Mouse (Mus musculus) stomach, embryonic 14.5 days (tissue): ENCODE results near the gene Efhd1. TPM values are rescaled to one million over a fixed set of nuclear protein-coding genes. Genes with fewer than 3 reads are reported as not detected.

Source experiments
- ATAC-seq: fragments of 200-750 bp; cut with Nextera tagmentation; 2 replicates; pipeline ENCODE4 v1.8.0; 2017; ENCODE audit warnings: low read depth, moderate TSS enrichment; ENCODE audit not compliant: insufficient number of reproducible peaks, insufficient read depth, low FRiP score
- H3K27ac ChIP-seq: fragments of 300-500 bp; sonication (generic); 2 replicates; pipeline ENCODE4 v1.5.1; 2014; ENCODE audit warnings: mild to moderate bottlenecking, low read length, moderate library complexity, mixed read lengths
- H3K27me3 ChIP-seq: fragments of 300-500 bp; sonication (generic); 2 replicates; pipeline ENCODE4 v1.6.1; 2014; ENCODE audit warnings: low read length, control low read depth, mixed read lengths; ENCODE audit not compliant: control insufficient read depth, insufficient read depth
- H3K36me3 ChIP-seq: fragments of 300-500 bp; sonication (generic); 2 replicates; pipeline ENCODE4 v1.6.1; 2014; ENCODE audit warnings: mild to moderate bottlenecking, control low read depth, low read length, moderate library complexity, mixed read lengths; ENCODE audit not compliant: control insufficient read depth, insufficient read depth
- H3K4me1 ChIP-seq: fragments of 300-500 bp; sonication (generic); 2 replicates; pipeline ENCODE4 v1.6.1; 2014; ENCODE audit warnings: low read length, control low read depth, mixed read lengths; ENCODE audit not compliant: control insufficient read depth, insufficient read depth
- H3K4me2 ChIP-seq: fragments of 300-500 bp; sonication (generic); replicated peaks from 2 replicates; pipeline ENCODE4 v1.6.1; 2014; ENCODE audit warnings: low read depth, low read length, control low read depth
- H3K4me3 ChIP-seq: fragments of 300-500 bp; sonication (generic); 2 replicates; pipeline ENCODE4 v1.5.1; 2014; ENCODE audit warnings: low read depth, low read length, control low read depth
- H3K9ac ChIP-seq: fragments of 300-500 bp; sonication (generic); replicated peaks from 2 replicates; pipeline ENCODE4 v1.6.1; 2014; ENCODE audit warnings: low read depth, mild to moderate bottlenecking, control low read depth, low read length, moderate library complexity, mixed read lengths
- H3K9me3 ChIP-seq: fragments of 300-500 bp; sonication (generic); 2 replicates; pipeline ENCODE4 v1.6.1; 2016; ENCODE audit warnings: low read depth, low read length, control low read depth; ENCODE audit not compliant: control insufficient read depth
- WGBS: fragments of 180-500 bp; shearing (Covaris S2); extraction: QIAGEN DNeasy Blood & Tissue Kit; methylation state at CpG from one replicate; pipeline ENCODE4 v1.1.7; 2014; 5-methylcytosine and 5-hydroxymethylcytosine counted together
- polyA plus RNA-seq: library from polyadenylated mRNA; unstranded; fragments of >200 nt; fragmentation: Nextera tagmentation; extraction: Ambion mirVana; gene quantifications from 2 replicates; pipeline ENCODE4 v1.2.1, GENCODE M21; 2014

Efhd1 gene
- polyA plus RNA-seq, 1 experiment from 2014 or later = 0.14 TPM

GRCm38 (mm10) chr1:87283410-87283960 is 19.3 kb downstream of the Efhd1 start:
- no peak overlapping the region for H3K4me3 ChIP-seq
- H3K9ac ChIP-seq = no peak overlapping the region
- H3K27me3 ChIP-seq = no peaks in the 10 kb centered on the region
- no peak overlapping the region for H3K4me2 ChIP-seq
- no peaks in the 10 kb centered on the region for H3K36me3 ChIP-seq
- H3K27ac ChIP-seq = no peak overlapping the region
- no peaks in the 10 kb centered on the region for H3K4me1 ChIP-seq
- H3K9me3 ChIP-seq = no peaks in the 10 kb centered on the region
- 73% methylated on average over 10 of the region's 10 CpGs for WGBS
- ATAC-seq = no peak

- H3K27ac ChIP-seq = no peak overlapping the region
- H3K9ac ChIP-seq = no peak overlapping the region
- H3K36me3 ChIP-seq = no peaks in the 10 kb centered on the region
- WGBS = 89% methylated on average over 2 of the region's 2 CpGs
- no peaks in the 10 kb centered on the region for H3K27me3 ChIP-seq
- H3K9me3 ChIP-seq = no peaks in the 10 kb centered on the region
- H3K4me1 ChIP-seq = no peaks in the 10 kb centered on the region
- H3K4me2 ChIP-seq = no peak overlapping the region
- no peak overlapping the region for H3K4me3 ChIP-seq
- ATAC-seq = no peak
Measured at GRCm38 (mm10) chr1:87287105-87287504, 22.9 kb downstream of the Efhd1 start.

- no peak overlapping the region for H3K9ac ChIP-seq
Measured at GRCm38 (mm10) chr1:87291416-87291815, 27.3 kb downstream of the Efhd1 start.

GRCm38 (mm10) chr1:87292420-87293190 is 28.4 kb downstream of the Efhd1 start:
- no peak overlapping the region for H3K4me3 ChIP-seq
- no peaks in the 10 kb centered on the region for H3K4me1 ChIP-seq
- no peak for ATAC-seq
- no peak overlapping the region for H3K4me2 ChIP-seq
- no peaks in the 10 kb centered on the region for H3K27me3 ChIP-seq
- no peaks in the 10 kb centered on the region for H3K36me3 ChIP-seq
- H3K27ac ChIP-seq = no peak overlapping the region
- H3K9ac ChIP-seq = no peak overlapping the region
- no peaks in the 10 kb centered on the region for H3K9me3 ChIP-seq
- 66% methylated on average over 15 of the region's 15 CpGs for WGBS

More at GRCm38 (mm10) chr1:87291416-87291815, 27.3 kb downstream of the Efhd1 start:
- WGBS = 72% methylated on average over 8 of the region's 8 CpGs
- Histone ChIP-seq H3K4me3 (no peak overlapping the region), H3K27me3 (no peaks in the 10 kb centered on the region), H3K9me3 (no peaks in the 10 kb centered on the region), H3K36me3 (no peaks in the 10 kb centered on the region), H3K4me1 (no peaks in the 10 kb centered on the region), H3K4me2 (no peak overlapping the region), H3K27ac (no peak overlapping the region)
- ATAC-seq = no peak

- Histone ChIP-seq H3K36me3 (no peaks in the 10 kb centered on the region), H3K27ac (no peak overlapping the region), H3K27me3 (no peaks in the 10 kb centered on the region), H3K9me3 (no peaks in the 10 kb centered on the region), H3K9ac (no peak overlapping the region), H3K4me3 (no peak overlapping the region), H3K4me1 (no peaks in the 10 kb centered on the region), H3K4me2 (no peak overlapping the region)
- WGBS = 58% methylated on average over 4 of the region's 4 CpGs
- ATAC-seq = no peak
Measured at GRCm38 (mm10) chr1:87294063-87294710, 30.0 kb downstream of the Efhd1 start.

GRCm38 (mm10) chr1:87294951-87295350 is 30.8 kb downstream of the Efhd1 start:
- 48% methylated on average over 4 of the region's 4 CpGs for WGBS
- H3K36me3 ChIP-seq = no peaks in the 10 kb centered on the region
- H3K4me1 ChIP-seq = no peaks in the 10 kb centered on the region
- H3K4me3 ChIP-seq = no peak overlapping the region
- no peaks in the 10 kb centered on the region for H3K9me3 ChIP-seq
- no peak overlapping the region for H3K9ac ChIP-seq
- no peaks in the 10 kb centered on the region for H3K27me3 ChIP-seq
- no peak overlapping the region for H3K27ac ChIP-seq
- H3K4me2 ChIP-seq = no peak overlapping the region
- ATAC-seq = no peak

- no peak overlapping the region for H3K27ac ChIP-seq
- 81% methylated on average over 10 of the region's 10 CpGs for WGBS
- no peaks in the 10 kb centered on the region for H3K27me3 ChIP-seq
- no peak overlapping the region for H3K4me3 ChIP-seq
- H3K4me2 ChIP-seq = no peak overlapping the region
- H3K4me1 ChIP-seq = no peaks in the 10 kb centered on the region
- no peaks in the 10 kb centered on the region for H3K9me3 ChIP-seq
- H3K9ac ChIP-seq = no peak overlapping the region
- no peaks in the 10 kb centered on the region for H3K36me3 ChIP-seq
- ATAC-seq = no peak
Measured at GRCm38 (mm10) chr1:87297346-87297925, 33.3 kb downstream of the Efhd1 start.

- Histone ChIP-seq H3K27ac (no peak overlapping the region), H3K9me3 (no peaks in the 10 kb centered on the region)
- 53% methylated on average over 14 of the region's 14 CpGs for WGBS
Measured at GRCm38 (mm10) chr1:87300360-87301286, 36.5 kb downstream of the Efhd1 start.

More at GRCm38 (mm10) chr1:87300360-87301286, 36.5 kb downstream of the Efhd1 start:
- ATAC-seq = no peak
- H3K4me2 ChIP-seq = no peak overlapping the region
- no peak overlapping the region for H3K4me3 ChIP-seq
- H3K36me3 ChIP-seq = no peaks in the 10 kb centered on the region
- H3K27me3 ChIP-seq = no peaks in the 10 kb centered on the region
- no peaks in the 10 kb centered on the region for H3K4me1 ChIP-seq
- no peak overlapping the region for H3K9ac ChIP-seq
